Mouse (Mus musculus) embryonic facial prominence, embryonic 12.5 days (tissue): Measurements from ENCODE around the gene Ampd1. TPM values are rescaled to one million over a fixed set of nuclear protein-coding genes. Genes with fewer than 3 reads are reported as not detected.
"Not testable (repeated sequence)": the region's sequence is repeated elsewhere in the genome, so short reads cannot be mapped to it uniquely, and the experiment has no call there.

Experiments used
- ATAC-seq: fragments of 200-750 bp; cut with Nextera tagmentation; 2 replicates; pipeline ENCODE4 v1.8.0; 2017; ENCODE audit not compliant: insufficient number of reproducible peaks, insufficient read depth, low FRiP score, low TSS enrichment
- H3K27ac ChIP-seq: fragments of 300-500 bp; sonication (generic); 2 replicates; pipeline ENCODE4 v1.5.1; 2016; ENCODE audit warnings: mild to moderate bottlenecking
- H3K27me3 ChIP-seq: fragments of 300-500 bp; sonication (generic); 2 replicates; pipeline ENCODE4 v1.6.1; 2016; ENCODE audit warnings: mild to moderate bottlenecking, moderate library complexity
- H3K36me3 ChIP-seq: fragments of 300-500 bp; sonication (generic); 2 replicates; pipeline ENCODE4 v1.6.1; 2016; ENCODE audit warnings: mild to moderate bottlenecking
- H3K4me1 ChIP-seq: fragments of 300-500 bp; sonication (generic); 2 replicates; pipeline ENCODE4 v1.6.1; 2016
- H3K4me2 ChIP-seq: fragments of 300-500 bp; sonication (generic); replicated peaks from 2 replicates; pipeline ENCODE4 v1.6.1; 2016; ENCODE audit warnings: mild to moderate bottlenecking, moderate library complexity
- H3K4me3 ChIP-seq: fragments of 300-500 bp; sonication (generic); 2 replicates; pipeline ENCODE4 v1.5.1; 2016; ENCODE audit warnings: mild to moderate bottlenecking
- H3K9ac ChIP-seq: fragments of 300-500 bp; sonication (generic); 2 replicates; pipeline ENCODE4 v1.6.1; 2016; ENCODE audit warnings: mild to moderate bottlenecking, moderate library complexity
- H3K9me3 ChIP-seq: fragments of 300-500 bp; sonication (generic); 2 replicates; pipeline ENCODE4 v1.6.1; 2016; ENCODE audit warnings: mild to moderate bottlenecking, moderate library complexity
- WGBS: fragments of 180-500 bp; shearing (Covaris S2); methylation state at CpG from one replicate; pipeline ENCODE4 v1.1.7; 2016; 5-methylcytosine and 5-hydroxymethylcytosine counted together
- polyA plus RNA-seq: library from polyadenylated mRNA; unstranded; fragments of >200 nt; fragmentation: Nextera tagmentation; extraction: Ambion mirVana; gene quantifications from 2 replicates; pipeline ENCODE4 v1.2.1, GENCODE M21; 2016

Gene Ampd1
- polyA plus RNA-seq, 1 experiment from 2014 or later, result 0.65 TPM

- Histone ChIP-seq H3K27ac (no peak overlapping the region), H3K27me3 (no peaks in the 10 kb centered on the region), H3K9me3 (no peaks in the 10 kb centered on the region), H3K4me3 (no peak overlapping the region), H3K4me1 (no peaks in the 10 kb centered on the region), H3K4me2 (no peak overlapping the region), H3K9ac (no peak overlapping the region), H3K36me3 (peaks cover 3% of the 10 kb centered on the region; the same call in 1 of the 2 replicates)
- no peak for ATAC-seq
- WGBS, result 58% methylated on average over 8 of the region's 8 CpGs
Observed at GRCm38 (mm10) chr3:103139047-103139446, 65.2 kb downstream of the Ampd1 start.

- not testable (repeated sequence) for ATAC-seq, H3K4me3 ChIP-seq, H3K4me2 ChIP-seq, H3K4me1 ChIP-seq, H3K9ac ChIP-seq, H3K27ac ChIP-seq, H3K36me3 ChIP-seq, H3K9me3 ChIP-seq, H3K27me3 ChIP-seq
- WGBS, result 63% methylated on average over 11 of the region's 11 CpGs
Observed at GRCm38 (mm10) chr3:103140095-103140838, 66.5 kb downstream of the Ampd1 start.

- WGBS, result 83% methylated on average over 11 of the region's 11 CpGs
Observed at GRCm38 (mm10) chr3:103141287-103141686, 67.5 kb downstream of the Ampd1 start.

GRCm38 (mm10) chr3:103142366-103142765, 68.6 kb downstream of the Ampd1 start:
- Histone ChIP-seq H3K4me3 (no peak overlapping the region), H3K4me1 (no peaks in the 10 kb centered on the region), H3K9me3 (no peaks in the 10 kb centered on the region), H3K36me3 (peaks cover 3% of the 10 kb centered on the region; the same call in 1 of the 2 replicates), H3K4me2 (no peak overlapping the region), H3K27ac (no peak overlapping the region), H3K9ac (no peak overlapping the region), H3K27me3 (no peaks in the 10 kb centered on the region)
- 74% methylated on average over 10 of the region's 10 CpGs for WGBS
- ATAC-seq, result no peak

More at GRCm38 (mm10) chr3:103141287-103141686, 67.5 kb downstream of the Ampd1 start:
- H3K36me3 ChIP-seq, result peaks cover 3% of the 10 kb centered on the region; the same call in 1 of the 2 replicates
- H3K27me3 ChIP-seq, result no peaks in the 10 kb centered on the region
- H3K4me1 ChIP-seq, result no peaks in the 10 kb centered on the region
- H3K9me3 ChIP-seq, result no peaks in the 10 kb centered on the region
- no peak overlapping the region for H3K4me3 ChIP-seq
- no peak overlapping the region for H3K9ac ChIP-seq
- no peak overlapping the region for H3K4me2 ChIP-seq
- ATAC-seq, result no peak
- no peak overlapping the region for H3K27ac ChIP-seq

- Histone ChIP-seq H3K27me3 (no peaks in the 10 kb centered on the region), H3K4me3 (no peak overlapping the region), H3K27ac (no peak overlapping the region), H3K36me3 (peaks cover 3% of the 10 kb centered on the region; the same call in 1 of the 2 replicates), H3K9ac (no peak overlapping the region), H3K9me3 (no peaks in the 10 kb centered on the region), H3K4me2 (no peak overlapping the region), H3K4me1 (no peaks in the 10 kb centered on the region)
- WGBS, result 78% methylated on average over 2 of the region's 2 CpGs
- no peak for ATAC-seq
Observed at GRCm38 (mm10) chr3:103145336-103145735, 71.5 kb downstream of the Ampd1 start.

- no peak overlapping the region for H3K27ac ChIP-seq
- H3K9ac ChIP-seq, result no peak overlapping the region
- no peaks in the 10 kb centered on the region for H3K27me3 ChIP-seq
- no peak for ATAC-seq
- WGBS, result 70% methylated on average over 4 of the region's 4 CpGs
- peaks cover 3% of the 10 kb centered on the region; the same call in 1 of the 2 replicates for H3K36me3 ChIP-seq
- H3K4me1 ChIP-seq, result no peaks in the 10 kb centered on the region
- H3K4me3 ChIP-seq, result no peak overlapping the region
- H3K9me3 ChIP-seq, result no peaks in the 10 kb centered on the region
- no peak overlapping the region for H3K4me2 ChIP-seq
Observed at GRCm38 (mm10) chr3:103145791-103146190, 72.0 kb downstream of the Ampd1 start.

- ATAC-seq, result no peak
- 64% methylated on average over 23 of the region's 23 CpGs for WGBS
- no peaks in the 10 kb centered on the region for H3K27me3 ChIP-seq
- H3K9me3 ChIP-seq, result no peaks in the 10 kb centered on the region
- no peak overlapping the region for H3K27ac ChIP-seq
- no peak overlapping the region for H3K9ac ChIP-seq
- H3K36me3 ChIP-seq, result no peaks in the 10 kb centered on the region
- no peak overlapping the region for H3K4me2 ChIP-seq
- no peaks in the 10 kb centered on the region for H3K4me1 ChIP-seq
- no peak overlapping the region for H3K4me3 ChIP-seq
Observed at GRCm38 (mm10) chr3:103146330-103147166, 72.7 kb downstream of the Ampd1 start.

- Histone ChIP-seq H3K4me2 (no peak overlapping the region), H3K27ac (no peak overlapping the region), H3K27me3 (no peaks in the 10 kb centered on the region), H3K9me3 (no peaks in the 10 kb centered on the region), H3K36me3 (no peaks in the 10 kb centered on the region), H3K4me1 (no peaks in the 10 kb centered on the region), H3K4me3 (no peak overlapping the region), H3K9ac (no peak overlapping the region)
- 83% methylated on average over 4 of the region's 4 CpGs for whole genome bisulfite sequencing
- no peak for ATAC-seq
Observed at GRCm38 (mm10) chr3:103147775-103148174, 74.0 kb downstream of the Ampd1 start.

GRCm38 (mm10) chr3:103148941-103149340, 75.1 kb downstream of the Ampd1 start:
- Histone ChIP-seq H3K36me3 (peaks cover 5% of the 10 kb centered on the region; the same call in 1 of the 2 replicates), H3K9me3 (no peaks in the 10 kb centered on the region), H3K27ac (no peak overlapping the region), H3K4me2 (no peak overlapping the region), H3K9ac (no peak overlapping the region), H3K27me3 (no peaks in the 10 kb centered on the region), H3K4me1 (no peaks in the 10 kb centered on the region), H3K4me3 (no peak overlapping the region)
- 86% methylated on average over 10 of the region's 10 CpGs for WGBS
- no peak for ATAC-seq

Other genes with a start within 250 kb of the Ampd1 start
- not detected in 2 replicates for gene Sycp1, start 137.9 kb upstream of the Ampd1 start, polyA plus RNA-seq
- 0.14 TPM in 1 of 2 replicates, not detected in the other for gene Nr1h5, start 109.9 kb upstream of the Ampd1 start, polyA plus RNA-seq
- 53.3 and 58.7 TPM in 2 replicates for gene Sike1, start 78.3 kb upstream of the Ampd1 start, polyA plus RNA-seq
- gene Csde1, start 53.6 kb upstream of the Ampd1 start, polyA plus RNA-seq, result 422 and 461 TPM in 2 replicates
- gene Nras, start 15.7 kb upstream of the Ampd1 start, polyA plus RNA-seq, result 105 and 107 TPM in 2 replicates
- gene Dennd2c, start 28.6 kb downstream of the Ampd1 start, polyA plus RNA-seq, result 7.4 and 8.4 TPM in 2 replicates
- 247 TPM in 2 replicates for gene Bcas2, start 97.6 kb downstream of the Ampd1 start, polyA plus RNA-seq
- gene Trim33, start 205.3 kb downstream of the Ampd1 start, polyA plus RNA-seq, result 43.3 and 44.9 TPM in 2 replicates